Mouse (Mus musculus): ENCODE results near the gene Dnaaf2.
"Not testable (repeated sequence)": the region's sequence is repeated elsewhere in the genome, so short reads cannot be mapped to it uniquely, and the experiment has no call there.

Gene Dnaaf2

DNA sequence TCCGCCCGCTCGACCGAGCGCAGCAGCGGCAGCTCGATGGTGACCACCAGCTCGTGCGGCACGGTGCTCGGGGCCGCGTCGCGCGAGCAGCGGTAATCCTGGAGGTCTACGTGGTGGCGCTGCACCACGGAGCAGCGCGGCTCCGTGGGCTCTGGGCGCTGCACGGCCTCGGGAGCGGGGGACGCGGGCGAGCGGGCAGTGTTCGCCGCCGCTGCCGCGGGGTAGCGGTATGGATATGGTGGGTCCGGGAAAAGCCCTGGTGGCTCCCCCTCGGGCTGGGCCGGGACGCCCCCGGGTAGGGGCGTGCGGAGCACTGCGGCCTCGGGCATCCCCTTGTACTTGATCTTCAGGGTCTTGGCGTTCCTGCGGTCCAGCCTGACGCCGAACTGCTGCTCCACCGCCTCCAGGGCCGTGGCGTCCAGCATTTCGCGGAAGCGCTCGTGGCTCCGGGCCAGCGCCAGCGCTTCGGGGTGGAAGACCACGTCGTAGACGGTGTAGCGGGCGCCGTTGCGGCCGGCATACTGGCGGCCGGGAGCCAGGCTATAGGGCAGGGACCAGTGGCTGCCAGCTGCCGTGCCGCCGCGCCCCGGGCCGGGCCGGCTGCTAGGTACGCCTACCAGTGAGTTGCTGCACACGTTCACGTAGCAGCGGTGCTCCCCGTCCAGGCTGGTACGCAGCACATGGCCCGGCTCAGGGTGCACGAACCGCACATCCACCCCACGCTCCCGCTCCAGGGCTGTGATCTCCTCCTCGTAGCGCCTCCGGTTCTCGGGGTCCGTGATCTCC is 658 bp downstream of the Dnaaf2 start:
- peak; percentile 22 for DNase-seq (ENCODE audit: low spot score)

DNA sequence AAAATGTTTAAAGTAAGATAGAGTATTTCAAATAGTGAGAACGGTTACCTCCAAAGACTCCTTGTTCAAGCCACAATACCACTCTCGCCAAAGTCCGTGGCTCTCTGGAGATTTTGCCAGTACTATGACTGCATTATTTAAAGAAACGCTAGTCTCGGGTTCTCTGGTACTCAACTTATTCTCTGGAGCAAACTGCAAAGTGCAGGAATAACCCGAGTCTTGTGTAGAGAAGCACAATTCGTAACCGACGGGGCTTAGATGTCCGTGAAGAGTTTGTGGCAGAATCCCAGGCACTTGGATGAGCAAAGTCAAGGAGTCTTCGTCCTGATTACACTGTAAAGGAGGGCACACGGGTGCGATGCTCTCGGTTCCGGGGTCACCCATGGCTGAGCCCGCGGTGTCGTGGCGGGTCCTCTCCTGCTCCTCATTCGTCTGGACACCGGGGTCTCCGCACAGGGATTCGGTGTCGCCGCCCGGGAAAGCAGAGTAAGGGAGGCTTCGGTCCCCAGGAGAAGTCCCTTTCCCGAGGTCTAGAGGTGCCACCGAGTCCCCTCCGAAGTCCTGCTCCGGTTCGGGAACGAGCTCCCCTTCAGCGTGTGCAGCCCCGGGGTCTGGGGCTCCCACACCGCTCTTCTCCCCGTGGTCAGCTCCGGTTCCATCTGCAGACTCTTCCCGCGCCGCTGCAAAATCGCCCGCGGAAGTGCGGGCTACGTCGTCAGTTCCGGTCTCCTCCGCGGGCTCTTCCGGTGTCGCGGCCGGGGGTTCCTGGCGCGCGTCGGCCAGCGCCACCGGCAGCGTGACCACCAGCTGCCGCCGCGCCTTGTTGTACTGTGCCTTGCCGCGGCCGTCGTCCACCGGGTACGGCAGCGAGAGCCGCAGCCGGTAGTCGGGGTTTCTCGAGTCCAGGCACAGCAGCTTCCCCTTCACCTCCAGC is 1.5 kb downstream of the Dnaaf2 start, which contains the start of gene Gm49383:
Gene Gm49383 (minus strand): TSS at position 661 of the 934 bp plus-strand sequence.
- DNase-seq (ENCODE audit: low spot score), result peak; percentile 65

DNA sequence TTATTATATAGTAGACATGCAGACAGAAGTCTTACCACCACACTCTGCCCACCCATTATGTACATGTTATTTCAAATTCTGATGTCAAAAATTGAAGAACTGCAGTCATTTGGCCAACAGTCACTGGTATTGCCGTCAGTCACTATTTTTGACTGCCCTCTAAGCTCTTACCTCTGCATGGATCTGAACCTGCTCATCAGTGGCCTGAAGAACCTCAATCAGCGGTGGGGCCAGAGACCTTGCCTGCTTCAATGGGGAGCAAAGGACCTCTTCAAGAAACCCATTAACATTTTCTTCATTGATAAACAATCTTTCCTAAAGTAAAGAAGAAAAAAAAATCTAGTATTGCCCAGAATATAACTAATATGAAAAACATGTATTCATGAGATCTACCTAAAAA is 5.6 kb downstream of the Dnaaf2 start:
- no peak for DNase-seq (ENCODE audit: low spot score)

DNA sequence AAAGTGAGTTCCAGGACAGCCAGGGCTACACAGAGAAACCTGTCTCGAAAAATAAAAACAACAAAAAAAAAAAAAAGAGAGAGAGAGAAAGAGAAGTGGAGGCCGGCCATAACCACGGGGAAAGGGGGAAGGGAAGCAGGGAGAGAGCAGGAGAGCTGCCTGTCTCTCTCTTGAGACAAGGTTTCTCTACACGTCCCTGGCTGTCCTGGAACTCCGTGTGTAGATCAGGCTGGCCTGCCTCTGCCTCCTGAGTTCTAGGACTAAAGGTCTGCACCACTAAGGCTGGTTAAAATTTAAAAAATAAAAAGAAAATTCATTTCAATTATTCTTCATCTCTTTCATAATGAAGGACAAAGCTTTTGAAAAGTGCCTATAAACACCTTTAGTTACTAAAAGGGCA is 6.8 kb downstream of the Dnaaf2 start:
- no peak for DNase-seq (ENCODE audit: low spot score)

DNA sequence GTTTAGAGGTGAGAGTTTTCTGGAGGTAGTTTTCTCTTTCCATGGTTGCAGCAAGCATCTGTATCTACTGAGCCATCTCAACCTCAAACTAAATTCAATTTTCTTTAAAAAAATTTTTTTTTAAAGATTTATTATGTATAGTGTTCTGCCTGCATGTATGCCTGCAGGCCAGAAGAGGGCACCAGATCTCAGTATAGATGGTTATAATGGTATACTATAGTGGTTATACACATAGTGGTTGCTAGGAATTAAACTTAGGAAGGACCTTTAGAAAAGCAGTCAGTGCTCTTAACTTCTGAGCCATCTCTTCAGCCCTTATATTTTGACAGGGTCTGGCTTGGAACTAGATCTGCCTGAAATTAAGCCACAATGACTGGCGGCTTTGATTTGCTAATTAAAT is 7.7 kb downstream of the Dnaaf2 start:
- DNase-seq (ENCODE audit: low spot score), result no peak

DNA sequence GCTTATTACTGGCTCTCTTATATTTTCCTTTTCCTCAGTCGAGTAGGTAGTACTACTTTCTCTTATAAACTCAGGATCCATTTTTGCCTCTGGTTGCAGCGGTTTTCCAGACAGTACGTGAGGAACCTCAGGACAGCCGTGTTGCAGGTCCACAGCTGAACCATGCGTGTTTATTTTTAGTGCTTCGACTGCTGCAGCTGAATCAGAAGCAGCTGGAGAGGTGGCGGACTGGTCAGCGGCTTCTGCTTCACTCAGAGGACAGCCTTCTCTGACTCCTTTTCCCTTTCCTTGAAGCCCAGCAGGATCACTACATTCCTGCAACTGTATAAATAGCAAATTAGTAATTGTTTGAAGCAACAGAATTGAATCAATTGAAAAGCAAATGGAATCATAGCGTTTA is 8.2 kb downstream of the Dnaaf2 start:
- no peak for DNase-seq (ENCODE audit: low spot score)

DNA sequence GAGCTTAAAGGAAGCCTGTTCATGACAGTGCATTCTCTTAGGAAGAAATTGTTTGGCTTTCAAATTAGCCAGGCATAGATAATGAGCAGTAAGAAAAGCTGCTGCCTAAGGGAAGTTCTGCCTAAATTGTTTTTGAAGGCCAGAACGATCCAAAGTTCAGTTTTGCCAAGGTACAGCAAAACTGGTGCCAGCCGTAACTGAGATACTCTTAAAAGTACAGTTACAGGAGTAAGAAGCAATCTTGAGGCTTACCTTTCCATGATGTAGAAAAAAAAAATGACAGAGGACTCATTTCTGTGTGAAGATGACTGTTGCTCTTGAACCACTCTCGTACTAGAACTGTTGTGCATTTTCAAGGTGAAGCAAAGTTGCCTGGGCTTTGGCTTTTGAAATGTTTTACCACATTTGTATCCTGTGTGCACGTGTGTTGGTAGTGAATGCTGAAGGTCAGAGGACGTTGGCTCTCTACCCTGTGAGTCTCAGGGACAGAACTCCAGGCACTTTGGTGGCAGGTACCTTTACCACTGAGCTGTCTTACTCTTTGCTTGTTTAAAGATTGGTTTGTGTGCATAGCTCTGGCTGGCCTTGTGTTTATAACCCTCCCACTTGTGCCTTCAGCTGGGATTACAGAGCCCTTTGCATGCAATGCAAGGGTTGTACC is 11.3 kb downstream of the Dnaaf2 start:
- no peak for DNase-seq (ENCODE audit: low spot score)

DNA sequence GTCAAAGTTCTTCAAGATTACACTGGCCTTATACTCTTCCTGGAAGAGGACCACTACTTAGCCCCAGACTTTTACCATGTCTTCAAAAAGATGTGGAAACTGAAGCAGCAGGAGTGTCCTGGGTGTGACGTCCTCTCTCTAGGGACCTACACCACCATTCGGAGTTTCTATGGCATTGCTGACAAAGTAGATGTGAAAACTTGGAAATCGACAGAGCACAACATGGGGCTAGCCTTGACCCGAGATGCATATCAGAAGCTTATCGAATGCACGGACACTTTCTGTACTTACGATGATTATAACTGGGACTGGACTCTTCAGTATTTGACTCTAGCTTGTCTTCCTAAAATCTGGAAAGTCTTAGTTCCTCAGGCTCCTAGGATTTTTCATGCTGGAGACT is 12.9 kb downstream of the Dnaaf2 start:
- DNase-seq (ENCODE audit: low spot score), result no peak

DNA sequence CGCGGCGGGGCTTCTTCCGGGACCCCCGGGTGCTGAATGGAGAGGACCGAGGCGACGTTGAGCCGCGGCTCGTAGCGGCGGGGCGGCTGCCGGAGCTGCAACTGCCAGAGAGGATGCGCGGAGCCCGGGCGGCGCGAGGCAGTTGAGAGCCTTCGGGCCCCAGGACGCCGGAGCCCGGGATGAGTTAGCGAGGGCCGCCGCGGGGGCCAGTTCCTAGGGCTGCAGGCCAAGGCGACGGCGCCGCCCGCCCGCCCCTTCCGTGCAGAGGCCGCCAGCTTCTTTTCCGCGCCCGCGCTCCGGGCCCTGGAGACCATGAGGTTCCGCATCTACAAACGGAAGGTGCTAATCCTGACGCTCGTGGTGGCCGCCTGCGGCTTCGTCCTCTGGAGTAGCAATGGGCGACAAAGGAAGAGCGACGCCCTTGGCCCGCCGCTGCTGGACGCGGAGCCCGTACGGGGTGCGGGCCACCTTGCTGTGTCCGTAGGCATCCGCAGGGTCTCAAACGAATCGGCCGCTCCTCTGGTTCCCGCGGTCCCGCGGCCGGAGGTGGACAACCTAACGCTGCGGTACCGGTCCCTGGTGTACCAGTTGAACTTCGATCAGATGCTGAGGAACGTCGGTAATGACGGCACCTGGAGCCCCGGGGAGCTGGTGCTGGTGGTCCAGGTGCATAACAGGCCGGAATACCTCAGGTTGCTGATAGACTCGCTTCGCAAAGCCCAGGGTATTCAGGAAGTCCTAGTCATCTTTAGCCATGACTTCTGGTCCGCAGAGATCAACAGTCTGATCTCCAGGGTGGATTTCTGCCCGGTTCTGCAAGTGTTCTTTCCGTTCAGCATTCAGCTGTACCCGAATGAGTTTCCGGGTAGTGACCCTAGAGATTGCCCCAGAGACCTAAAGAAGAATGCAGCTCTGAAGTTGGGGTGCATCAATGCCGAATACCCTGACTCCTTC is 13.6 kb downstream of the Dnaaf2 start:
- DNase-seq (ENCODE audit: low spot score), result peak; percentile 30

DNA sequence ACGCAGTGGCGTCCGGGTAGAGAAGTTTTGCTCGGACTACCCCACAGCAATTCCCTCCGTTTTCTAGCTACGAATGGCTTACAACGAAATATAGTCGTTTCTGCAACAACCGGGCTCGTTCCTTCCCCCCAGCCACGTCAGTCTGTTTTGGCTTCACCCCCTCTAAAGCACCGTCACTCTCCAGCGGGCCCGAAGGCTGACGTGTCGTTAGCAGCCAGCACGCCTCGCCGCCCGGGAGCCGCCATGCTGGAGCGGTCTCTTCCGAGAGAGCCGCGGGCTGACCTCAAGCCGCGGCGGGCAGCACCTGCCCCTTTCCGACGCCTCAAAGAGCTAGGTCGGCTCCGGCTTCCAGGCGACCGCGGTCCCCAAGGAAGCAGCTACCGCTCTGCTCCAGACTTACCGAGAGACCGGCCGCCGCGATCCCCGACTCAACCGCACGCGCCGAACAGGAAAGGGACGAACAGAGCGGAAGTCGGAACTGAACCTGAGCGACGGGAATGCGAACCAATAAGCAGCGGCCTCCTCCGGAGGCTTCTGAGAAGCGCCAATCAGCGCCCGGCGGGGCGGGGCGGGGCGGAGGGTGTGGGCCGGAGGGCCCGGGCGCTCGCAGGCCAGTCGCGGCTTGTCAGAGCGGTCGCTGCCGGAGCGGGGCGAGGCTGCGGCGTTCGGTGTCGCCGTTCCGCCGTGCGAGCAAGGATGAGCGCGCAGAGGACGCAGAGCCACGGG is 14.5 kb downstream of the Dnaaf2 start, which contains the start of the genes Rpl36al and Mgat2:
Gene Rpl36al (minus strand): TSS at position 501 of the 726 bp plus-strand sequence.
Gene Mgat2 (plus strand): TSS at position 575 of the 726 bp plus-strand sequence.
- peak; percentile 94 for DNase-seq (ENCODE audit: low spot score)

DNA sequence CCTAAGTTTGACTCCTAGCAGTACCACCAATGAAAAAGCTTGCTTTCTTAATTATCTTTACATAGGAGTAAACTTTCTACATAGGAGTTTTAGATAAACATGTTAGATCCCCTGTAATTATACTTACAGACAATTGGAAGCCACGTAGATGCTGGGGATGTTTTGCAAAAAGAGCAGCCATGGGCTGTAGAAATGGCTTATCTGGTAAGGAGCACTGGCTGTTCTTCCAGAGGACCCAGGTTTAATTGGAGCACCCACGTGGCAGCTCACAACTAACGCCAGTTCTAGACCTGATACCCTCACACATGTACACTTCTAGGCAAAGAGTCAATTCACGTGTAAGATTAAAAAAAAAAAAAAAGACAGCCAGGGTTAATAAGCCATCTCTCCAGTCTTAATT is 16.4 kb downstream of the Dnaaf2 start:
- DNase-seq (ENCODE audit: low spot score), result no peak

DNA sequence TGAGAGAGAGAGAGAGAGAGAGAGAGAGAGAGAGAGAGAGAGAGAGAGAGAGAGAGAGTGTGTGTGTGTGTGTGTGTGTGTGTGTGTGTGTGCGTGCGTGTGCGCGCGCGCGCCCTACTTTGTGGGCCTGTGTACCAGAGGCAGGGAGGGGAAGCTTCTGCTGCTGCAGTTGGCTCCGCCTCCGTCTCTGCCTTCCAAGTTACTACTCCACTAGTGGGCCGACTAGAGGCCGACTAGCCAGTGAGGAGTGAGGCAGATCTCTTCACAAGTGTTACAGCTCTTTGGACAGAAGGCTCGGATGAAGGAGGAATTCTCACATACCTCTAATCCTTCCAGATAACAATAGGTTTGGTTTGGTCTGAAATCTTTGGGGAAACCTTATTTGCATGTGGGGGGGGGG is 18.9 kb downstream of the Dnaaf2 start:
- no peak for DNase-seq (ENCODE audit: low spot score)

DNA sequence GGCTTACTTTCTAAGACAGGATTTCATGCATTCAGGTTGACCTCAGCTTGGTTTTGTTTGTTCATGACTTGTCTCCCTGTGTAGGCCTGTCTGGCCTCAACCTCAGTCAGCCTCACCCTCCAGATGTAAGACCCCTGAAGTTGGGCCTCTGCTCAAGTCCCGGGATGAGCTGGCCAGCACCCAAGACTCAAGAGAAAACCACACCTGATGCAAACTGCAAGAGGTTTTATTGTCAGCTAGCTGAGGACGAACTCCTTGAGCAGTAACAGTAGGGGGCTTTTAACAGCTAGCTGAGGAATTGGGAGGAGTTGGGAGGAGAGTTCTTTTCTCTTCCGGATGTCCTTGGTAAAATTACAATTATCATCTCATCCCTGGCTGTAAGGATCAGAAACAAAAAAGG is 20.7 kb downstream of the Dnaaf2 start:
- no peak for DNase-seq (ENCODE audit: low spot score)

DNA sequence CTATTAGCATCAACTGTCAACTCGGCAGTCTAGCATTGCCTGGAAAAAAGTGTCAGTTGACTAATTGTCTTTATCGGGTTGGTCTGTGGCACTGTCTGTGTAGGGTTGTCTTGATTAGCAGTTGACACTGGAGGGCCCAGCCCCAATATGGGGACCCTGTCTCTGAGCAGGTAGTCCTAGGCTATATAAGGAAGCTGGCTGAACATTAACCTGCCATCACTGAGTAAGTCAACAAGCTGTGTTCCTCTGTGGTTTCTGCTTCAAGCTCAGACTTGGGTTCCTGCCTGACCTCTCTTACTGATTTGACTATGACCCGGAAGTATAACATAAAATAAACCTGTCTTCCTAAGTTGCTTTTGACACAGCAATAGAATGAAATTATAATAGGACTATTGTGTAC is 22.3 kb downstream of the Dnaaf2 start:
- DNase-seq (ENCODE audit: low spot score), result no peak

DNA sequence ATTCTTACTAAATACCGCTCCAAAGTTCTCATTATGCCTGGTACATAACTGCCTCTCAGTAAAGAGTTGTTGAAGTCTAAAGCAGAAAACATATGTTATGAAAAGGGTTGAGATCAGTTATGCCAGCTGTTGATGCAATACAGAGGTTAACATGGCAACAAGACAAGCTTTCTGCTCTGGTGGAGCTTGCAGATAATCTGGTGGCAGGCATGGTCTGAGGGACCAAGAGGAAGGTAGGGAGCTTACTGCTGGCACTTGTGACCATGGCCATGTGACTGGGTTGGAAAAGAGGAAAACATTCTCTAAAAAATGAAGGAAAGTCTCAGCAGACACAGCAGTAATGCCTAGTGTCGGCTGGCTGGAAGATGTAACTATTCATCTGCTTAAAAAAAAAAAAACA is 26.9 kb downstream of the Dnaaf2 start:
- no peak for DNase-seq (ENCODE audit: low spot score)

DNA sequence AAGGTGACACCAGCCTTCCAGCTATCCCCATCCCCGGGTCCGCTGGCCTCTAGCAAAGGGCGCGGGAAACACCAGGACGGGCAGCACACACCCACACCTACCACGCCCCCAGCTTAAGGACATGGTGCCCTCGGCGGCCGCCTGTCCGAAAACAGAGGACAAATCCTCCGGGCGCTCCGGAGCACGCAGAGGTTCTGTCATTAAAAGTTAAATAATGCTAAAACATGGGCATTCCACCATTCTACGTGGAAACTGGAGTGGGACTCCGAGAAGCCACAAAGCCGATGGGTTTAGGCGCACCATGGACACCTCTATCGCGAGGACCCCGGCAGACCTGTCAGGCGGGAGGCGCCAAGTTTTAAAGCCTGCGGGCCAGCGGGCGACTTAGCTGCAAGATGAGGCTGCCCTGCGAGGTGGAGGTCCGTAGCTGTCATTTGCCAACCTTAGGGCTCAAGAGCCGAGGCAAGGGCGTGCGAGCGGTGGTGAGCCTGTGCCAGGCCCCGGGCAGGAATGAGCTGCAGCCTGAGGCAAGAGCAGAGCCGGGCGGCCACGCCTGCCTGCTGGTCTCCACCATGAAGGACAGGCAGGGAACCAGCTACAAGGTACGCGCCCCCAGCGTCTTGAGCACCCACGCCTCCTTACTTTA is 29.6 kb downstream of the Dnaaf2 start, which contains the start of gene Lrr1:
Gene Lrr1 (plus strand): TSS at position 354 of the 646 bp plus-strand sequence.
- DNase-seq (ENCODE audit: low spot score), result peak; percentile 84

DNA sequence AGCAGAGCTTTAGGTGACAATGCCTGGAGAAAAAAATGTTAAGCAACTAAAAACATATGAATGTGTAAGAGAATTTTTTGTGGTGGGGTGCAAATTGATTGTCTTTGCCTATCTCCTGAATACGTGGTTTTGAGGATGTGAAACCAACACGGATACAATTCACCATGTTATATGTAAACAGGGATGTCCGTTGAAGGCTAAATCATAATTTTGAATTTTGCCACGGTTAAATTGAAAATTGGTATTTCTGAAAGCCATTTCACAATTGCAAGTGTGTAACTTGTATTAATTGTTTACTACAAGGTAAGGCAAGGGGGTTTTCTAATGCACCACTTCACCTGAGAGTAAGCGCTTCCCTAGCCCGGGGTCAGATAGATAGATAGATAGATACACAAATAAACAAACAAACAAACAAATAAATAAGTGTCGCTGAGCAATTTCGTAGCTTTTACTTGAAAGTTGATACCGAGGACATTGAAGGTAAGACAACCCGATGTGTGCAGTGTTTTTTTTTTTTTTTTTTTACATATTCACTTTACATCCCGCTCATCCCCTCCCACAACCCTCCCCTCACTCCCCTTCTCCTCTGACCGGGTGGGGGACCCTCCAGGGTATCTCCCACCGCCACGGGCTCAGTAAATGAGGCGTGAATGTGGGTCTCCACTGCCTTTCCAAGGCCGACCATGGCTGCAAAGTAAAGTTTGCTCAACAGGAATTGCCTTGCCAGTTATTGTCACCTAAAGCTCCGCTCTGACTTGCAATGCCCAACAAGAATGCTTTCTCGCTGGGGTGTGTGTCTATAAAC is 30.4 kb downstream of the Dnaaf2 start:
- no peak for DNase-seq (ENCODE audit: low spot score)

DNA sequence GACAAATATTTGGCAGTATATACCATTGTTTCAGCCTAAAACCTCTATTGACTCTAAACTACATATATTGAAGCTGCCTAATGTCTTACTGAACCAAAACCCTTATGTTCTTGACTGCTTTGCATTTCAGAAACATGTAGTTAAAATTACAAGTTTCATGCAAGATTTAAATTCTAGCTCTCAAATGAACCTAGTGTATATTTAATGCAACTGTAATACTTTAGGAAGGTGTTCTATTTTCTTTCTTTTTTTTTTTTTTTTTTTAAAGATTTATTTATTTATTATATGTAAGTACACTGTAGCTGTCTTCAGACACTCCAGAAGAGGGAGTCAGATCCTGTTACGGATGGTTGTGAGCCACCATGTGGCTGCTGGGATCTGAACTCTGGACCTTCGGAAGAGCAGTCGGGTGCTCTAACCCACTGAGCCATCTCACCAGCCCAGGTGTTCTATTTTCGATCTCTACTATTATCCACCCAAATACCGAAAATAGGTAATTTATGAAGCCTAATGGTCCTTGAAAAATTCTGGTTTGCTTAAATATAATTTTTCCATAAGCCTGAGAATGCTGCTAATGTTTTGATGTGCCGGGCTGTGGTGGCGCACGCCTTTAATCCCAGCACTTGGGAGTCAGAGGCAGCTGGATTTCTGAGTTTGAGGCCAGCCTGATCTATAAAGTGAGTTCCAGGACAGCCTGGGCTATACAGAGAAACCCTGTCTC is 31.2 kb downstream of the Dnaaf2 start:
- DNase-seq (ENCODE audit: low spot score), result not testable (repeated sequence)

Measured in left cerebral cortex, adult 11 months (tissue).